Mouse (Mus musculus) cerebellum, adult 11-12 months (tissue): ENCODE results near the gene Snap29.

Source experiments
- DNase-seq: peaks from one replicate; pipeline ENCODE4 v3.0.0; 2022

Snap29 gene

GRCm38 (mm10) chr16:17474761-17475160 is 69.0 kb downstream of the Snap29 start:
- DNase-seq: no peak

DNA sequence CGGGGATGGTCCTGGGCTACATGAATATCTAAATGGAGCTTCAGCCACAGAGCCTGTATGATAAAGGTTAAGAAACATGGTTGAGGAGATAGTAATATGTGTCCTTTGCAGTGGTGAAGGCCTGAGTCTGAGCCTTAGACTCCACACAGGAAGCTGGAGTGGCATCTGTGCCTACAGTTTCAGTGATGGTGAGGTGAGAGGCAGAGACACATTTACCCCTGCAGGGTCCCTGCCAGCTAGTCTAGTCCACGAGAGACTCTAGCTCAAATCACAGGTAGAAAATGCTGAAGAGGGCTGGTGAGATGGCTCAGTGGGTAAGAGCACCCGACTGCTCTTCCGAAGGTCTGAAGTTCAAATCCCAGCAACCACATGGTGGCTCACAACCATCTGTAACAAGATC is 69.5 kb downstream of the Snap29 start:
- no peak for DNase-seq

GRCm38 (mm10) chr16:17478331-17478943 is 72.7 kb downstream of the Snap29 start:
- no peak for DNase-seq
